In the genomic region with DNA sequence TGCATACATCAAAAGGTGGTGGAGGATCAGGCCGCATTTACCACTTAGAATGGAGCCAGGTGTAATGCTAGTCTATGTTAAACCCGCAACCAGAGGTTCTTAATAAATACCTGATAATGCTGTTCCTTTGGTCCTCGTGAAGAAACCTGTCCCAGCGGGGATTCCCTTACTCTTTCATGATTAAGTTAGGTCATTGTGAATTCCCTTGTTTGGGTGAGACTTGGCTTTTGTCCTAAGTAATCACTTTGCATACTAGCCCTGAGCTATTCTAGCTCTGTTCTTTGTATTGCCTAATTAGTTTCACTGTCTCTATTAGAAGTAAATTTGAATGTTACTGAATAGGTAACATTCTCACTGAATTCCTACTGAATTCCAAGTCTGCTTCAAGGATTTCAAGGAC, we compare ENCODE assay signal across 25 mouse cellular contexts. TPM values are rescaled to one million over a fixed set of nuclear protein-coding genes. Genes with fewer than 3 reads are reported as not detected.
A peak's percentile ranks its signal among the peaks of the same experiment; 100 is the strongest.
DNase-seq lines count a peak whose midpoint lies in the region; ATAC-seq and TF ChIP-seq lines count a peak whose summit lies in the region.
"Had no signal": no experiment of that assay in that cellular context is flagged by ENCODE, and none has a peak within 500 bp of the region (broad histone marks: within the 10 kb centered on the region; RNA-seq: fewer than 3 reads in every experiment).

No protein-coding gene starts in this region.

- peaks cover 17% of the 10 kb centered on the region; the same call in 1 of the 2 replicates for H3K4me1 ChIP-seq in kidney, embryonic 15.5 days
- peaks cover 23% of the 10 kb centered on the region for H3K4me1 ChIP-seq in forebrain, embryonic 13.5 days

- H3K9me3 ChIP-seq in kidney, embryonic 15.5 days (replicated peaks) = no peaks in the 10 kb centered on the region
- no peaks in the 10 kb centered on the region for H3K9me3 ChIP-seq in forebrain, embryonic 13.5 days (replicated peaks)
- H3K9me3 ChIP-seq: heart, embryonic 10.5 days; midbrain, embryonic 13.5 days; neural tube, embryonic 15.5 days had no signal

- DNase-seq in kidney, postnatal 36 days = no peak
- DNase-seq in retina, embryonic 14.5 days (ENCODE audit: low spot score) = peak; percentile 23
- no peak for DNase-seq in retina, postnatal 1 day
- peak; percentile 92 for DNase-seq in ZHBTc4 (ENCODE audit: low read depth, low spot score)
- no peak for DNase-seq in layer of hippocampus, adult 2 months (ENCODE audit: low spot score in 2 of 2)
- DNase-seq: adrenal gland, adult 2 months; cerebellum, adult 8-10 months; forebrain, postnatal 0 days; gastrocnemius, postnatal 36 days; layer of hippocampus, adult 9-11 months; left cerebral cortex, postnatal 4 days; liver; lung, adult 2 months; right cerebral cortex, postnatal 25 days had no signal

- ATAC-seq in kidney, embryonic 15.5 days (replicated peaks; ENCODE audit: low FRiP score) = no peak
- no peak for ATAC-seq in forebrain, embryonic 13.5 days
- ATAC-seq: forebrain, postnatal 0 days; midbrain, embryonic 13.5 days had no signal

- no peak overlapping the region for H3K4me2 ChIP-seq in kidney, embryonic 15.5 days
- no peak overlapping the region for H3K4me2 ChIP-seq in forebrain, embryonic 13.5 days
- H3K4me2 ChIP-seq: midbrain, embryonic 13.5 days; neural tube, embryonic 15.5 days had no signal

- no peak overlapping the region for H3K9ac ChIP-seq in kidney, embryonic 15.5 days
- H3K9ac ChIP-seq in forebrain, embryonic 13.5 days = no peak overlapping the region
- H3K9ac ChIP-seq: forebrain, postnatal 0 days; midbrain, embryonic 13.5 days; neural tube, embryonic 15.5 days had no signal

- no peak for TF ChIP-seq CTCF in layer of hippocampus, adult 2 months (conservative IDR thresholded peaks at IDR 0.05)

- H3K36me3 ChIP-seq in kidney, embryonic 15.5 days = no peaks in the 10 kb centered on the region
- no peaks in the 10 kb centered on the region for H3K36me3 ChIP-seq in forebrain, embryonic 13.5 days (ENCODE audit: poor library complexity, severe bottlenecking)
- H3K36me3 ChIP-seq: G1E; heart, embryonic 10.5 days; midbrain, embryonic 13.5 days; neural tube, embryonic 15.5 days had no signal

- H3K4me3 ChIP-seq in kidney, embryonic 15.5 days (replicated peaks) = no peak overlapping the region
- H3K4me3 ChIP-seq in layer of hippocampus, adult 2 months = no peak overlapping the region
- H3K4me3 ChIP-seq in forebrain, embryonic 13.5 days = no peak overlapping the region
- H3K4me3 ChIP-seq: erythroblast, embryonic 14.5 days; heart, embryonic 10.5 days; left cerebral cortex, adult 2 months; midbrain, embryonic 13.5 days; myocyte; neural tube, embryonic 15.5 days had no signal

- no peaks in the 10 kb centered on the region for H3K27me3 ChIP-seq in kidney, embryonic 15.5 days
- peaks cover 27% of the 10 kb centered on the region for H3K27me3 ChIP-seq in forebrain, embryonic 13.5 days
- H3K27me3 ChIP-seq: midbrain, embryonic 13.5 days; neural tube, embryonic 15.5 days had no signal

- WGBS in kidney, embryonic 15.5 days = 70% methylated on average over 4 of the region's 4 CpGs
- WGBS in forebrain, embryonic 13.5 days = 13% methylated on average over 4 of the region's 4 CpGs

- peak overlapping the region; percentile 39; the same call in 1 of the 2 replicates for H3K27ac ChIP-seq in kidney, embryonic 15.5 days
- H3K27ac ChIP-seq in layer of hippocampus, adult 2 months = no peak overlapping the region
- H3K27ac ChIP-seq in forebrain, embryonic 13.5 days = no peak overlapping the region
- H3K27ac ChIP-seq: heart, embryonic 10.5 days; left cerebral cortex, adult 2 months; midbrain, embryonic 13.5 days; neural tube, embryonic 15.5 days had no signal

RNA-seq across cellular contexts. Expression of a gene that starts 51.4 kb away (rescaled TPM):
- 0.26 and 0.29 TPM in 2 replicates for polyA plus RNA-seq in kidney, embryonic 15.5 days (2015; fragmentation: Nextera tagmentation; extraction: Ambion mirVana)
- not detected for total RNA-seq in layer of hippocampus, adult 2 months (2021)
- polyA plus RNA-seq in forebrain, embryonic 13.5 days (2015; fragmentation: Nextera tagmentation; extraction: Ambion mirVana) = 0.21 TPM in 1 of 2 replicates, not detected in the other
- total RNA-seq: G1E; gastrocnemius, postnatal 36 days; left cerebral cortex, adult 2 months had no signal
- polyA plus RNA-seq: adrenal gland, adult 2 months; C2C12; erythroblast, embryonic 14.5 days; G1E; heart, embryonic 10.5 days; hindbrain, embryonic 11.5 days; myocyte had no signal

Comparison
In these comparisons a context has a peak if more than half of its experiments do, and no peak if none do; other contexts are left out.
1. DNase-seq: peak in retina, embryonic 14.5 days (single experiment) and ZHBTc4 (single experiment); none in kidney, postnatal 36 days (0 of 2), retina, postnatal 1 day (single experiment) and layer of hippocampus, adult 2 months (0 of 2).